Mouse (Mus musculus) retina, postnatal 1 day (tissue): ENCODE measurements around the gene Stk32c.

ENCODE experiments used
- DNase-seq: peaks from one replicate; pipeline ENCODE4 v3.0.0-alpha.2; 2012

Stk32c gene

GRCm38 (mm10) chr7:139139921-139140461, 73.1 kb downstream of the Stk32c start:
- DNase-seq, result peak; percentile 92

GRCm38 (mm10) chr7:139136906-139137491, 76.1 kb downstream of the Stk32c start:
- peak; percentile 70 for DNase-seq

GRCm38 (mm10) chr7:139135236-139135635, 77.9 kb downstream of the Stk32c start:
- no peak for DNase-seq

GRCm38 (mm10) chr7:139133446-139133845, 79.7 kb downstream of the Stk32c start:
- peak; percentile 57 for DNase-seq

GRCm38 (mm10) chr7:139131538-139131937, 81.6 kb downstream of the Stk32c start:
- peak; percentile 46 for DNase-seq

GRCm38 (mm10) chr7:139130361-139130760, 82.7 kb downstream of the Stk32c start:
- no peak for DNase-seq

- DNase-seq, result no peak
Measured at GRCm38 (mm10) chr7:139128994-139129393, 84.1 kb downstream of the Stk32c start.

GRCm38 (mm10) chr7:139126549-139126948, 86.6 kb downstream of the Stk32c start:
- no peak for DNase-seq

- DNase-seq, result no peak
Measured at GRCm38 (mm10) chr7:139125881-139126280, 87.2 kb downstream of the Stk32c start.

GRCm38 (mm10) chr7:139119775-139120153, 93.3 kb downstream of the Stk32c start:
- no peak for DNase-seq

GRCm38 (mm10) chr7:139119152-139119774, 93.8 kb downstream of the Stk32c start:
- peak; percentile 87 for DNase-seq

- DNase-seq, result no peak
Measured at GRCm38 (mm10) chr7:139107908-139108650, 105.0 kb downstream of the Stk32c start.

- no peak for DNase-seq
Measured at GRCm38 (mm10) chr7:139105705-139106104, 107.4 kb downstream of the Stk32c start.

GRCm38 (mm10) chr7:139105076-139105475, 108.0 kb downstream of the Stk32c start:
- DNase-seq, result no peak

GRCm38 (mm10) chr7:139103960-139104381, 109.1 kb downstream of the Stk32c start:
- DNase-seq, result peak; percentile 74

GRCm38 (mm10) chr7:139101826-139102225, 111.3 kb downstream of the Stk32c start:
- DNase-seq, result no peak

- DNase-seq, result no peak
Measured at GRCm38 (mm10) chr7:139101286-139101804, 111.8 kb downstream of the Stk32c start.

- no peak for DNase-seq
Measured at GRCm38 (mm10) chr7:139100531-139101095, 112.5 kb downstream of the Stk32c start.

- DNase-seq, result no peak
Measured at GRCm38 (mm10) chr7:139096399-139096798, 116.7 kb downstream of the Stk32c start.

- no peak for DNase-seq
Measured at GRCm38 (mm10) chr7:139095282-139095681, 117.8 kb downstream of the Stk32c start.

GRCm38 (mm10) chr7:139094761-139095160, 118.3 kb downstream of the Stk32c start:
- no peak for DNase-seq

GRCm38 (mm10) chr7:139093781-139094180, 119.3 kb downstream of the Stk32c start:
- DNase-seq, result no peak

- DNase-seq, result no peak
Measured at GRCm38 (mm10) chr7:139093124-139093523, 120.0 kb downstream of the Stk32c start.
